Mouse (Mus musculus): ENCODE measurements around the gene Gnai2.
A peak's percentile ranks its signal among the peaks of the same experiment; 100 is the strongest.

Gene Gnai2

DNA sequence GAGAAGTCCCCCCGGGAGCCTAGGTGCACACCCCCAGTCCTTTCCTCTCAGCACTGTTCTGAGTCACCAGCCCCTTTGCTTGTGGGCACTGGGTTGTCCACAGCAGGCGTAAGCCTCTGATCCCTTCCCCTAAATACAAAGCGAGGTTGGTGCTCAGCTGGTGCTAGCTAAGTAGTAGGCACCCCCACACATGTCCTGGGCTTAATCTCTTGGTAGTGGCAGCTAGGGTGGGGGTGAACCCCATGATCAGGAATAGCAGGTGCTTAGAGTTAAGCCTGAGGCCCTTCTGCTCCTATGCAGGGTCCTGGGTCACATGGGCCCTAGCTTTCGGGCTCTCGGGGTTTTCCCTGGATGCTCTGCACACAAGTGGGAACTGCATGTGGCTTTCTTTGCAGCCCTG is 22.0 kb upstream of the Gnai2 start:
- no peak for DNase-seq

DNA sequence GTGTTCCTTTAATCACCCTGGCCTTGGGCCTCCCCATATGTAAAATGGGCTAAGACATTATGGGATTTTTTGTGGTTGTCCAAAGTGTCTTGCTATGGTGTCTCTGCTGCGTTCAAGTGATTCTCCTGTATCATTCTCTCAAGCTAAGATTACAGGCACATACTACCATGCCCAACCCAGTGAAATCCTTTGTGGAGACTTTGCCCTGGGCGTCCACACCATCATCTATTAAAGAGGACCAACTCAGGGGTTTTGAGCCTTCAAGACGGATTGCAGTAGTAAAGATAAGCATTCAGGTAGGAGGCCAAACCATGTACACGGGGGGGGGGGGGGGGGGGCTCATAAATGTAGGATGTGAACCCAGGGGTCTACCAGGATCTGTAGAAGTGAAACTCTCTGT is 19.4 kb upstream of the Gnai2 start:
- no peak for DNase-seq

DNA sequence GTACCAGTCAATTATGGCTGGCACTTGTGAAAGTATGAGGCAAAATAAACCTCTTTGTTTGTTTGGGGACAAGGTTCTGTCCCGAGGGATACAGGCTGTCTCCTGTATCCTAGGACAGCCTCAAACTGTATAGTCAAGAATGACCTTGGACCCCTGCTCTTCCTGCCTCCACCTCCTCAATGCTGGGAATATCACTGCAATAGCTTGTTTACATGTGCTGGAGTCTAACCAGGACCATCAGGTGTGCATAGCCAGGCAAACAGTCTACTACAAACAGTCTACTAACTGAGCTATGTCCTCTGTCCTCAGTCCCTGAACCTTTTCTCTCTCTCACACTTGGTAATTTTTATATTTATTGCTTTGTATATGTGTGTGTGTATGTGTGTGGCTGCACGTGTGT is 18.3 kb upstream of the Gnai2 start:
- no peak for DNase-seq

DNA sequence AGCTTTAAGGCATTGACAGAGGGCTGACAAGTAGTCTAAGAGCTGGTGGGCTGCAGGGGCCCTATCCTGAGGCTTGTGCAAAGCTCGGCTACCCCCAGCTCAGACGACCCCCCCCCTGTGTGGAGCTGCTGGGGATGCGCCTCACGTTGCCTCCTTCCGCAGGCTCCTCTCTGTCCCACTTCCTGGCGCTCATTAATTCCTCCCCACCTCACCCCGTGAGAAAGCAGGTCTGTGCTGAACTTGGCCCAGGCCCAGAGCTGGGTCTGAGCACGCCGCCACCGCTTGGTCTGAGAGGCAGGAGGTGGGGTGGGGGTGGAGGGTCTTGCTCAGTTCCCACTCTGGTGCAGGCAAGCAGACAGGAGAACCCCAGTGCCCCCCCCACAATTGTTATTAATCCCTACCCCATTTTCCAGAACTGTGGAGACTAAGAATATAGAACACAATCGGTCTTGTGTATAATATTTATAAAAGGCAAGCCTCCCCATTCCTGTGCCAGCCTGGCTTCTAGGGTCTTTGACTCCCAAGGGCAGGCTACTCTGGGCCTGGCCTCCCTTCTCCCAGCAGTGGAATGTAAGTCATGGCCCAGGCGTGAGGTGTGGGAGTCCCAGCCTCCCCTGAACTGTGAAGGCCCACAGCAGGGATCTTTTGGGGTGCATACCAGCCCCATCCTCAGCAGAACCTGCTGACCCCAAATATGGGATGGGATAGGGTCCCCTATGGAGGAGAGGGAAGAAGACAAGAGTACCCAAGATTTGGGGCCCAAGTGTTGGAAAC is 15.7 kb upstream of the Gnai2 start:
- DNase-seq = no peak

DNA sequence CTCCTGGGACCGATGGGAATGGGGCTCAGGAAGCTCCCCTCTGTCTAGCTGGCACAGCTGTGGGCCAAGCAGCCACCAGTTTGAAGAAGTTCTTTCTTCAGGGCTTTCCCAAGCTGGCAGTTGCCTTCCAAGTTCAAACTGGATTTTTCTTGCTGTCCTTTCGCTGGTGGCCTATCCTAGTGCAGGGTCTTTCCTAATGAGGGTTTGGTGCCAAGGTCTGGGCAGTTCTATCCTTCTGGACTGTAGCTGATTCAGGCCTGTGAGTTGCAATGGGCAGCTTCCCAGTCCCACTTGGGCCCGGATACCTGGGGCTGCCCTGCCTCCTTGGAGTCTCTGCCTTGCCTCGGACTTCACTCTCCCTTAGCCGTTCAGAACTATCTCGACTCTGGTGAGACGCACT is 15.1 kb upstream of the Gnai2 start:
- no peak for DNase-seq

DNA sequence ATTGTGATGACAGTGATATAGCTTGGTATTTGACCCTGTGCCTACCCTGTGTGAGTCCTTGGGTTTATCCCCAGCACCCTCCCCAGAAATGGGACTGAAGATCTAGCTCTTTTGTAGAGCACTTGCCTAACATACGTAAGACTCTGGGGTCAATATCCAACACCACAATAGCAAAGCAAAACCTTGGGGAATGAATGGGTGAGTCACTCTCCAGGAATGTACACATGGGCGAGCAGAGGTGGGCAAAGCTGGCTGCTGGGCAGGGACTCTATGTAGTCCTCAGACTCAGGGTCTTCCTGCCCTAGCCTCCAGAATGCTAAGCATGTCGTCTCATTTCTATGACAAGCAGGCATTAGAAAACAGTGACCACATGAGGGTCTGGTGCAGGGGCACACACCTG is 13.6 kb upstream of the Gnai2 start:
- DNase-seq = no peak

DNA sequence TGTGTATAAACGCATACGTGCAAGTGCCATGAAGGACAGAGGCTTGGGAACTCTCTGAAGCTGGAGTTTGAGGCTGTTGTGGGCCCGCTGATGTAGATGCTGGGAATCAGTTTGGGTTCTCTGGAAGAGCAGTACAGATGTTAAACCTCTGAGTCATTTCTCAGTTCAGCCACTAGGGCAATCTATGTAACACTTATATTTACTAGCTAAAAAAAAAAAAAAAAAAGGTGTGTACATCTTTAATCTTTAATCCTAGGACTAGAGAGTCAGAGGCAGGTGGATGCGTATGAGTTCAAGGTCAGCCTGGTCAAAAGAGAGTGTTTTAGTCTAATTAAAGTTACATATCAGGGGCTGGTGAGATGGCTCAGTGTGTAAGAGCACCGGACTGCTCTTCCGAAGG is 11.8 kb upstream of the Gnai2 start:
- no peak for DNase-seq

DNA sequence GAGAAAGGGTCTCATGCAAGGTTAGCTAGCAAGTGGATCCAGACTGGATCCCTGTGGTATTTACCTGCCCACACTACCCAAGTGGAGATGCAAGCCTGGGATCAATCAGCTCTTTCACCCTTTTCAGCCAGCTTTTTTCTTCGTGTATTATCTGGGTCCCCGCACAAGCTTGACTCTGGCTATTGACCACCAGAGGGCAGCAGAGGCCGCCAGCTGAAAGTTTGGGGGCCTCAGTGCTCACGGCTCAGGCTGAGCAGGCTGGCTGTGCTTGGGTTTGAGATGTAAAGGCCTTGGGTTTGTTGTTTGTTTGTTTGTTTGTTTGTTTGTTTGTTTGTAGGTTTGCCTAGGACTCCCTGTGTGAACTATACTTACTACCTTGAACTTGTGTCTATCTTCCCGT is 10.4 kb upstream of the Gnai2 start:
- peak; percentile 73 for DNase-seq

DNA sequence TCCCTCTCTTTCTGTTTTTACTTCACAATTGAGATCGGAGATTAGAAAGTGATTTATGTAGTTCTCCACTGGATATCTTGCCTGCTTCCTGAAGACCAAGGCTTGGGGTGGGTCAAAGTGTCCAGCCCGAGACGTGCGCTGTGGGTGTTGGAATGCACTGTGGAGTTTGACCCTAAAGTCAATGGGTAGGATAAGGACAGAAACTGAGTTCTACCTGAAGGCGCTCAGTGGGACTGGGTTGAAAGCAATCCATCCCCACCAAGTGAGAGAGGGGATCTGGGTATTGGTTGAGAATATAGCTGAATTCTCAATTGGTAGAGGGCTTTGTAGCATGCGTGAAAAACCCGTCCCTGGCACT is 10.0 kb upstream of the Gnai2 start:
- DNase-seq = no peak

DNA sequence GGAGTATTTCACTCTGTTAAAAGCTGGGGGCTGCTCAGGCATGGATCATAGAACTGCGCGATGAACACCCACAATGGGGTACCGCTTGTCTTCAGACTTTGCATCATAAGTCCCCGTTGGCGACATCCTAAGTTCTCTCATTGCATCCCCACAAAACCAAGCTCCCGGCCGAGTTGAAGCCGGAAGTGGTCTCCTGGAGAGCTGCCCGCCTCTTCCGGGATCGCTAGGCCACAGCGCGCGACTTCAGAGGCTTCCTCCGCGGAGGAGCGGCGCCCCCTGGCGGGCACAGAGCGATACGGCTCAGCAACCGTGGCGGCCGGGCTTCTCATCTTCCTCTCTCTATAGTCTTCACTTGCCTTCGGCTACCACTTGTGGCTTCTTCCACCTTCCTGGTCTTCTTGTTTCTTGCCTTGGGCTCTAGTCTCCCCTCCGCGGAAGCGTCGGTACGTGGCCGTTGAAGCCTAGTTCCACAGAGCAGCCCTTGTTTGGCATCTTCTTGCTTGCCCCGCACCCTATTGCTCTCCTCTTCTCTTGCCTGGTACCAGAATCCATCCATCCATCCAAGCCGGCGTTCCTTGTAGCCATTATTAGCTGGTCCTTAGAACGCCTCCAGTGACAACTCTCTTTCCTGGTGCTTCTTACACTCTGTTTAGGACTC is 9.5 kb upstream of the Gnai2 start:
- peak; percentile 88 for DNase-seq

DNA sequence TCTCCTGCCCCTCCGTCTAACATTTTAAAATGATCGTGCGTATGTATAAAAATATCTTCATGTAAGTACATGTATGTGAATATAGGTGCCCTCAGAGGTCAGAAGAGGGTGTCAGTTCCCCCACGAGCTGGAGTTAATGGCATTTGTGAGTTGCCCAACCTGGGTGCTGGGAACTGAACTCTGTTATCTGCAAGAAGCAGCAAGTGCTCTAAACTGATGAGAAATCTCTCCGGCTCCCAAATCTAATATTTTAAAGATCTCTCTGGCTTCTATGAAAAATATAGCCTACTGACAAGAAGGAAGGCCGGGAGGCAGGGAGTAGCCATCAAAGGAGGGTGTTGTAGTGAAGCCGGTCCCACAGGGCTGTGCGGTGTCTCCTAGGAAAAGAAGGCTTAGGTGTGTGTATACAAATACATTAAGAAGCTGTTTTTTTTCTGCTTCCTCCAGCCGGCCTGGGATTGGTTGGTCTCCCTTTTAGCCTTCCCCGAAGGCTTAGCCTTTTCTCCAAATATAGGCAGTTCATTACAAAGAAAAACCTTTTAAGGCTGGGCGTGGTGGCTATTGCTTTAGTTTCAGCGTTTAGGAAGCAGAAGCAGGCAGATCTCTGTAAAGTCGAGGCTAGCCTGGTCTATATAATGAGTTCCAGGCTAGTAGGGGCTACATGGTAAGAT is 8.5 kb upstream of the Gnai2 start:
- no peak for DNase-seq

DNA sequence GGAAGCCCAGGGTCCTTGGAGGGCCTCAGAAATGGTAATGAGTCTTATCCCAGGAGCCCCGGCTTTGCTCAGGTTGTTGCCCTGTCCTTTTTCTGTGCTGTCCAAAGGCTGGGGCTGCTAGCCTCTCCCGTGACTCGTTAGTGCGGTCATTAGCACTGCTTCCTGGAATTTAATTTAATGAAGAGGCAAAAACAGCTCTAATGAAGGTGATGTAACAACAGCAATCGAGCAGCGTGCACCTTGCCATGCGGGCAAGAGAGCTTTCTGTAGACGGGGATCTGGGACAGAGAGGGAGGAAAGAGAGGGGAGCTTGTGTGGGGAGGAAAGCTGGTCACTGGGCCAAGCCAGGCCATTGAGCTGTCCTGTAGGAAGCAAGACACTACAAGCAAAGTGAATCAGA is 6.5 kb upstream of the Gnai2 start:
- no peak for DNase-seq

DNA sequence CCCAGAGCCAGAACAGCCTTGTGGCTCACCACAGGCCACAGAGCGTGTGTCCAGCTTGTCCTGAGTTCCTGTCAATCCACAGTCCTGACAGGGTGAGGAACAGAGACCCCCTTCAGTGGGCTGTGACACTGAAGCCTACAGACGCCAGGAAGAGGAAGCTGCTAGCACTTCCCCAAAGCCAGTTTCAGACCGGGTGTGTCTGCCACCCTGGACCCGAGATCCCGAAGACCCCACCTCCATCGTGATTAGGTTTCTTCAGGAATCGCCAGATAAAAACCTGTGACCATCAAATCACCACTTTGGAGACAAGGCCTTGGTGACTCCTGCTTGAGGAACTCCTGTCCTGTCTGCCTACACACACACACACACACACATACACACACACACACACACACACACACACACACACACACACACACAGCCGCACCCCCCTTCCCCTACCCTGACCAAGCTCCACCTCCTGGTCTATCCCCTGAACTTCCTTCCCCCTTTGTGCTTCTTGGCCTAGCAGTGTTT is 5.1 kb upstream of the Gnai2 start:
- no peak for DNase-seq

DNA sequence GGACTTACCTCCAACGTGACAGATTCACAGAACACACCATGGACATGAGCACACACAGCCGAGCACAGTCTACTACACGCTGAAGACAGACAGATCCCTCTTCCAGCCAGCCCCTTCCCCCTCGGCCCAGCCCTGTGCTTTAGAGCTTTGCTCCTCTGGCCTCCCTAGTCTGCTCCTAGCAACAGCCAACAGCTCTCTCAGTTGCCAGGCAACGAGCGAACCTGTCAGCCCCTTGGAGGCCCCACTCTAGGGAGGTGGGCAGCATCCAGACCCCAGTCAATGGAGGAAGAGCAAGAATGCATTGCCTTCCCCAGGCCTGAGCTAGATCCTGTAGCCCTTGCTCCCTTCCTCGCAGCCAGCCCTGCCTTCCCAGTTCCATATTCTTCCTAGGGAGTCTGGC is 1.9 kb upstream of the Gnai2 start:
- DNase-seq = no peak

DNA sequence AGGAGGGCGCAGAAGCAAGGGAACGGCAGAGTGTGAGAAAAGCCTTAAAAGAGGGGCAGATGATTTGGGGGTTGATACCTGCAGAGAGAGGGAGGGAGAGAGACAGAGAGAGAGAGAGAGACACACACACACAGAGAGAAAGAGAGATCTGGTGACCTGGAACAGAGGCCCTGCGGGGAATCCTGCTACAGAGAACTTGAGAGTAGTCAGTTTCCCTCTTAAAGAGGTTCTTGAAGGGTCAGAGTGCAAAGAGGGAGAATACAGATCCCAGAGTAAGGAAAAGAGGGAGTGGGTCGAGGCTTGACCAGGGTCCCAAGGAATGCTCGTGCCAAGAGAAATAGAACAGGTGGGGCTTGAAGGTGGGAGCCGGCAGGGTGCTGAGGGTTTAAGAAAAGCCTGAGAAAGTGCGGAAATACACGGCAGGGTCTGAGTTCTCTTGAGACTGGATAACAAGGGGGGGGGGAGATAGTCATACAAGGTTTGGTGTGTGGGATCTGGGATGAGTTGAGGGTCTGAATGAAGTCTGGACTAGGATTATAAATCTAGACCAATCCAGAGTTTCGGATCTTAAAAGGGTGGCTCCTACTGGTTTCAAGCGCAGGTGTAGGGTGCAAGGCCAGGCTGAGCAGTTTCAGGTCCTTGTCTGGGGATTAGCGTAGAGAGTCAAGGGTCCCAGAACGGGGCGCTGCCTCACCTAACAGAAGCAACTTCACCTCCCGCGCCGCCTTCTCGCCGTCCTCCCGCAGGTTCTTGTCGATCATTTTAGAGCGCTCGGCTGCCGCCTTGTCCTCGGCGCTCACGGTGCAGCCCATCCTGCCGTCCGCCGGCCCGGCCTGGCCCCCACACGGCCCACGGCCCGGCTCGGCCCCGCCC is 525 bp downstream of the Gnai2 start:
- DNase-seq = no peak

DNA sequence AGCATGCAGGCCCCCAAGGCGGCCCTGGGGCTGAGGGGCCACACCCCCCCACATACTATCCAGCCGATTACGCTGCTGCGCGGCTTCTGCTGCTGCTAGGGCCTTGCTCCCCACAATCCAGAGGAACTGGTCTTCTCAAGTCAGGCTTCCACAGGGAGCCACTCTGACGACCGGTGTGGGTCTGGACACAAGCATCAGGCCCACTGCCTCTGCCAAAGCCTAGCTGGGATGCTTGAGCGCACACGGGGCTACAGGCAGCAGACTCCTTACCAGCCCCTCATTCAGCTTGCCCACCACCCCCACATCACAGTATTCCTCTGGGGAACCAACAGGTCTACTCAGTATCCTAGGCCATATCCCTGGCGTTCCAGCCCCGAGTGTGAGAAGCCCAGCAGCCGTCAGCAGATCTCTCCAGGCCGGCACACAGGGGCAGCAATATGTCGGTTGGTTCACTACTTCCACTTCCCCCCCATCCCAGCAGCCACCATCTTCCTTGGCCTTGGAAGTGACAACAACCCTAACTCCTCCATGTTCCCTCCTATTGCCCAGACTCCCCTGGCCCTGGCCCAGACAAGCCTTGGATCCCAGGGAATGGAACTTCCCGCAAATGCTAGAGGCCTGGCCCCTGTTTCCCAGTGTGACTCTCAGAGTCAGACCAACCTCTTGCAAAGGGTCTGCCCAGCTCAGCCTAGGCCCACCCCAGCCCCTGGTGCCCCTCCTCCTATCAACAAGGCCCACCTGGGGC is 1.3 kb downstream of the Gnai2 start:
- DNase-seq = no peak

DNA sequence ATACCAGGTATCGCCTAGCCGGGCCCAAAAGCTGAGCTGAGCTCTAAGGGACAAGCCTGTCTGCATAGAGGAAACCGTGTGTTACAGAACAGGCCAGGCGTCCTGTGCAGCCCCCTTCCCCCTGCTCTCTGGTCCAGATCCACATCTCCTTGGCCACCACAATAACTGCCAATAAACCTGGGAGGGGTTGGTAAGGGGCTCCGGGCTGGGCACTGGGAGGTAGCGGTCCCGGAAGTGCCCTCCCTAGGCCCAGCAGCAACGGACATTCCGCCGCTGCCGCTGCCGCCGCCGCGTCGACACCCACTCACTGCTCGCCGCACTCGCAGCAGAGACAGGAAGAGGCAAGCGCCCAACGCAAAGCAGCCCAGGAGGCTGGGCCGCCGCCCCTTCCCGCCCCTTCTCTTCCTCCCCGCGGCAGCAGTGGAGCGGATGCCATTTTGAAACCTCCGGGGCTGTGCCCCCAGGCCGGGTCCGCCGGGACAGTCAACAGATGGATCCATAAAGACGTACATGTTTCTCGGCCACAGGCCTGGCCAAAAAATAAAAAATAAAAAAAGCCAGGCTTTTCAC is 2.0 kb downstream of the Gnai2 start:
- peak; percentile 83 for DNase-seq

DNA sequence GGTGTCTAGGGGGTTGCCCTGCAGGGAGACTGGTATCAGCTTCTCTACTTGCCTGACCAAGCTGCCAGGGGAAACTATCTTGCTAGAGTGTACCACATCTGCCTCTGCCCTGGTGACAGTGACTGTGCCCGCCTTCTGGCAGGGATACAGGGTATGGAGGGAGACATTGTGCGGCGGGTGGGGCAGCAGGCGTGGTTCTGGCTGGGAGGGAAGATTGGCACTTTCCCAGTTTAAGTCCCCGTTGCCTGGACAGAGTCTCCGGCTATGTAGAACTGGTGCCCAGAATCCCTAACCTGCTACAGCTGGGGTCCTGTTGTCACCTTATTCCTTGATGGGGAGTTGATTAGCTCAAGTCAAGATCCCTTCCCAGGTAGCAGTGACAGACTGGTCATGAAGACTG is 2.7 kb downstream of the Gnai2 start:
- no peak for DNase-seq

DNA sequence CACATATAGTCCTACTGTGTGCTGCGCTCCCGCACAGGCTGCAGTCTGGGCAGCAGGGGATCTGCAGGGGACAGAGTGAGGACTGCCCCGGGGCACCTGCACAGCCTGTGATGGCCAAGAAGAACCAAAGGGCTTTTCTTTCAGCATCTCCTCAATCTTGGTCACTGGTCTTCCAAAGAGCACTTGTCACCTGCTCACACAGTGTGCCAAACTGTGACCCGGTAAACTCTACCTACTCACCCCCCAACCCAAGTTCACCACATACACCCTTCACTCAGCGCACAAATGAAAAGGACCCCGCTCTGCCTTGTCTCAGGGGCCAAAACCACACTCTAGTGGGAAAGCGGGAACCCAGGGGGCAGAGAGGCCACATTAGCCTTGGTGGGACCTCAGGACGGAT is 3.3 kb downstream of the Gnai2 start:
- no peak for DNase-seq

DNA sequence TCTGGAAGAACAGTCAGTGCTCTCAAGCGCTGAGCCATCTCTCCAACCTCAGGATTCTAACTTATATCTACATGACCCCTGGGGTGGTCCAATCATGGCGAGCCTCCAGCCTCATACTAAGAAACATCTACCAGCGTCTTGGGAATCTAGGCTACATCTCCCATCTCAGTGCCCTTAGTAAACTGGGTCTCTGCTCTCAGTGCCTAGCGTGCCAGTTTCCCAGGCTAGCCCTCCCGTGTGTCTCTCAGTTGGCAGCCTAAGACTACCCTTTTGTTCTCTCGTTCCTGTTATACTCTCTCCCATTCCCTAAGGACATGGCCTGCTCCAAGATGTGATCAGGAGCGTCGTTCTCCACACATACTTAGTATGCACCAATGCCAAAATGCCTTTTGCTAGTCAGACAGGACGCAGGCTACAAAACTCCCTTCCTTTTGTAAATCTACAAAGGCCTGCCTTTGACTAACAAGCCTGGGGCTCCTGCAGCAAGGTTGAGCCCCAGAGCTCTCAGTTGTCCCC is 3.8 kb downstream of the Gnai2 start:
- DNase-seq = no peak

DNA sequence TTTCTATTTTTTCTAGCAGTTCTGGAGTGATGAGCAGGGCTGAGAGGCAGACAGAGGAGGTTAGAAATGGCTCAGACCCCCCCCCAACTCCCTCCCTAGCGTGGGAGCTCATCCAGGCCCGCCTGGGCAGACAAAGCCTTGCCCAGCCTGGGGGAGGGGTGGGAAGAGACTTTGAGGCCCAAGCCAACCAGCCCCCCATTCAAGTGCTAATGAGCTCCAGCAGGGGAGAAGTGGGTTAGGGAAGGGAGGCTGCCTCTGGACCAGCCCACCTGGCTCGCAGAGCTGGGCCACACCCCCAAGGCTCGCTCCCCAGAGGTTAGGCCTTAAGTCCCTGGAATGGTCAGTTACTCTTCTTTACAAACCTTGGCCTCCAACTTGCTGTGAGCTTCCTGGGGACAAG is 4.6 kb downstream of the Gnai2 start:
- DNase-seq = no peak

DNA sequence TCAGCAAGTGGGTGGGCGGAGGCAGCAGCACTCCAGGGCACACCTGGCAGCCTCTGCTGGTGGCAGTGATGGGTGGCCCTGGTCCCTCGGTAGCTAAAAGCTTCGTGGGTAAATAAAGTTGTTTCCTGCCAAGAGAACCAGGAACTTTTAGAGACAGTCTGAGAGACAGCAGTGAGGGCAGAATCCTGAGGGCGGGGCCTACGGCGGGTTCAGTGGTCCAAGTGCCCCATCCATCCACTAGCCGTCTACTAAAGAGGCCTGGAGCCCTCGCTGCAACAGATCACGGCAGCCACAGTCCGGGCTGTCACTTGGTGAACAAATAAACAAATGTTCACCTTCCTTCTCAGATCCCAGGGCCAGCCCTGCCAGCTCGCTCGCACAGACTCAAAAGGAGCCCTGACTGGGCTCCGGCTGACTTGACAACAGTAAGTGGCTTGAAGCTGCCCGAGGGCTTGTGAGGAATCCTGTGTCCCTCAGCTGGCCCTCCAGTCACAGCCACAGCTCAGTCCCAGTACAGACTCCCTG is 5.2 kb downstream of the Gnai2 start:
- no peak for DNase-seq

All from right cerebral cortex, postnatal 25 days (tissue).